Mouse (Mus musculus) telencephalon, adult 2 months (tissue): ENCODE data around the gene Hacd3.
"Not testable (repeated sequence)": the region's sequence is repeated elsewhere in the genome, so short reads cannot be mapped to it uniquely, and the experiment has no call there.

Experiments
- DNase-seq: peaks from one replicate; pipeline ENCODE4 v3.0.0-alpha.2; 2011; ENCODE audit warnings: low read depth, low spot score

Gene Hacd3

GRCm38 (mm10) chr9:65016978-65017827, 4.3 kb downstream of the Hacd3 start:
- DNase-seq = no peak

- DNase-seq = no peak
Observed at GRCm38 (mm10) chr9:65016241-65016977, 5.1 kb downstream of the Hacd3 start.

- DNase-seq = no peak
Observed at GRCm38 (mm10) chr9:65015461-65016222, 5.9 kb downstream of the Hacd3 start.

GRCm38 (mm10) chr9:65011304-65011703, 10.2 kb downstream of the Hacd3 start:
- DNase-seq = no peak

- DNase-seq = no peak
Observed at GRCm38 (mm10) chr9:65010632-65011031, 10.9 kb downstream of the Hacd3 start.

GRCm38 (mm10) chr9:65005737-65006136, 15.8 kb downstream of the Hacd3 start:
- no peak for DNase-seq

- DNase-seq = no peak
Observed at GRCm38 (mm10) chr9:65001481-65001880, 20.0 kb downstream of the Hacd3 start.

GRCm38 (mm10) chr9:64995464-64995863, 26.0 kb downstream of the Hacd3 start:
- not testable (repeated sequence) for DNase-seq

- DNase-seq = peak; percentile 33
Observed at GRCm38 (mm10) chr9:64990291-64990690, 31.2 kb downstream of the Hacd3 start.

- DNase-seq = no peak
Observed at GRCm38 (mm10) chr9:64988443-64988842, 33.0 kb downstream of the Hacd3 start.

GRCm38 (mm10) chr9:64987651-64988050, 33.8 kb downstream of the Hacd3 start:
- DNase-seq = no peak

GRCm38 (mm10) chr9:64985807-64986206, 35.7 kb downstream of the Hacd3 start:
- no peak for DNase-seq

GRCm38 (mm10) chr9:64985037-64985794, 36.3 kb downstream of the Hacd3 start:
- DNase-seq = no peak

- DNase-seq = no peak
Observed at GRCm38 (mm10) chr9:64981904-64982303, 39.6 kb downstream of the Hacd3 start.

GRCm38 (mm10) chr9:64980548-64980947, 40.9 kb downstream of the Hacd3 start:
- no peak for DNase-seq

- DNase-seq = no peak
Observed at GRCm38 (mm10) chr9:64960978-64961320, 60.5 kb downstream of the Hacd3 start.

GRCm38 (mm10) chr9:64960117-64960977, 61.1 kb downstream of the Hacd3 start, which contains the start of gene Ints14:
TSS of gene Ints14 (plus strand) at chr9:64960905.
- DNase-seq = peak; percentile 93

GRCm38 (mm10) chr9:64957276-64957675, 64.2 kb downstream of the Hacd3 start:
- no peak for DNase-seq

- DNase-seq = peak; percentile 34
Observed at GRCm38 (mm10) chr9:64956337-64956736, 65.2 kb downstream of the Hacd3 start.

GRCm38 (mm10) chr9:64953190-64953589, 68.3 kb downstream of the Hacd3 start:
- DNase-seq = no peak
